Mouse (Mus musculus) v-Abl transformed pro-B cells (cell line): ENCODE results near the gene Zfp280c.

ENCODE experiments used
- in situ Hi-C, 2 experiments: fragments of 400-800 bp; cut with MboI; formaldehyde crosslinking; loops; one replicate each; pipeline ENCODE4 v1.15.1; 2025; ENCODE audit not compliant: unreplicated experiment in 2 of 2

Zfp280c gene

GRCm38 (mm10) chrX:48513166-48513807, 81.0 kb downstream of the Zfp280c start, which contains the start of gene Aifm1:
Aifm1 (minus strand) TSS chrX:48513563.
- in situ Hi-C loops, result no loop called here

GRCm38 (mm10) chrX:48493763-48494162, 100.5 kb downstream of the Zfp280c start:
- in situ Hi-C loops, result no loop called here
